Mouse (Mus musculus) kidney, adult 2 months (tissue): ENCODE data around the gene Dnase1l2.

Source experiments
- CTCF ChIP-seq: fragments of 200-500 bp; conservative IDR thresholded peaks from 2 replicates; pipeline ENCODE4 v1.5.1; 2011; ENCODE audit warnings: low read depth, mild to moderate bottlenecking, control low read depth, low read length, moderate library complexity, mixed read lengths; ENCODE audit not compliant: insufficient read depth, insufficient read length
- POLR2A ChIP-seq: fragments of 200-500 bp; IDR thresholded peaks from one replicate; pipeline ENCODE4 v1.6.1; 2011; ENCODE audit warnings: low read depth, low read length, control low read depth

DNA sequence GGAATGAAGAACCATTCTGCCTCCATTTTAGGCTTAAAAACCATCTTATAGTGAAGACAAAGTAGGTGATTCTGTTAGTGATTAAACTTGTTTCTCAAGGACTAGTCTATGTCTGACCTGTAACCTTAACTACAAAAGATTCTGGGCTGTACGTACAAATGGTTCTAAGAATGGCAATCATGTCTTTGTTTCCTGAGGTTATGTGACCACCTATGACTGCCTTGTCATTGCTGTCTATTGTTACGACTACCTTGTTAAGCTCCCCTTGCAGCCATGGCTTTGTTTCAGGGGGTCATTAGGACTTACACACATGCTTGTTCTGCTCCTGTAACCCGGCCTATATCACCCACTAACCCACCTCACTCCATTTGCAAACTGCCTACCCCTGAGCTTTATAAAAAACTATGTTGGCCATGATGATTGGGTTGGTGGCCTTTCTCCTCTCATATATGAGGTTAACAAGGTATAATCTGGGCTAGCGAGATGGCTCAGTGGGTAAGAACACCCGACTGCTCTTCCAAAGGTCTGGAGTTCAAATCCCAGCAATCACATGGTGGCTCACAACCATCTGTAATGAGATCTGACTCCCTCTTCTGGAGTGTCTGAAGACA lies 25.8 kb upstream of the Dnase1l2 start:
- TF ChIP-seq CTCF: no peak
- TF ChIP-seq POLR2A: no peak
